Mouse (Mus musculus) MEL (cell line): ENCODE measurements around the gene Ubtf. TPM values are rescaled to one million over a fixed set of nuclear protein-coding genes. Genes with fewer than 3 reads are reported as not detected.

Experiments used
- DNase-seq: peaks from one replicate; pipeline ENCODE4 v3.0.0; 2011; ENCODE audit warnings: low read depth, low spot score
- H3K27ac ChIP-seq: 2 replicates; pipeline ENCODE4 v1.5.1; 2012; ENCODE audit warnings: low read depth, mild to moderate bottlenecking, control low read depth, low read length, moderate library complexity; ENCODE audit not compliant: control insufficient read depth
- H3K27me3 ChIP-seq, 2 experiments: fragments of 150-350 bp in 1 of 2; sonication (generic) in 1 of 2; 2 replicates each; pipeline ENCODE4 v1.6.1; 2012; ENCODE audit warnings: low read length in 2 of 2, mild to moderate bottlenecking in 2 of 2, improper control_type of control experiment in 1 of 2, moderate library complexity in 1 of 2; ENCODE audit not compliant: insufficient read depth in 2 of 2, control insufficient read depth in 1 of 2
- H3K36me3 ChIP-seq, 2 experiments: 2 replicates each; pipeline ENCODE4 v1.6.1; 2012 to 2014; ENCODE audit warnings: low read length in 2 of 2, improper control_type of control experiment in 1 of 2, inconsistent platforms in 1 of 2, mild to moderate bottlenecking in 1 of 2; ENCODE audit not compliant: insufficient read depth in 2 of 2, control insufficient read depth in 1 of 2
- H3K4me1 ChIP-seq, 2 experiments: fragments of 150-350 bp in 1 of 2; sonication (generic) in 1 of 2; 2 replicates each; pipeline ENCODE4 v1.6.1; 2012; ENCODE audit warnings: low read length in 2 of 2, improper control_type of control experiment in 1 of 2, mild to moderate bottlenecking in 1 of 2; ENCODE audit not compliant: insufficient read depth in 2 of 2, control insufficient read depth in 1 of 2
- H3K4me3 ChIP-seq, 2 experiments: fragments of 150-350 bp in 1 of 2; sonication (generic) in 1 of 2; 2 replicates each; pipeline ENCODE4 v1.5.1; 2012; ENCODE audit warnings: low read depth in 2 of 2, low read length in 2 of 2, mild to moderate bottlenecking in 2 of 2, moderate library complexity in 2 of 2, control low read depth in 1 of 2, improper control_type of control experiment in 1 of 2; ENCODE audit not compliant: control insufficient read depth in 1 of 2, insufficient read depth in 1 of 2
- H3K79me2 ChIP-seq: 2 replicates; pipeline ENCODE4 v1.6.1; 2012; ENCODE audit warnings: mild to moderate bottlenecking, low read length, moderate library complexity; ENCODE audit not compliant: control insufficient read depth, poor library complexity, insufficient read depth
- H3K9ac ChIP-seq: 2 replicates; pipeline ENCODE4 v1.6.1; 2012; ENCODE audit warnings: low read depth, mild to moderate bottlenecking, control low read depth, low read length, moderate library complexity; ENCODE audit not compliant: control insufficient read depth, poor library complexity, severe bottlenecking
- H3K9me3 ChIP-seq: fragments of 150-350 bp; sonication (generic); replicated peaks from 2 replicates; pipeline ENCODE4 v1.6.1; 2012; ENCODE audit warnings: mild to moderate bottlenecking, low read length, improper control_type of control experiment, moderate library complexity; ENCODE audit not compliant: insufficient read depth
- CHD2 ChIP-seq: IDR thresholded peaks from 2 replicates; pipeline ENCODE4 v1.6.1; 2011; ENCODE audit warnings: low read length, improper control_type of control experiment
- EP300 ChIP-seq, 2 experiments: IDR thresholded peaks; 2 replicates each; pipeline ENCODE4 v1.6.1; 2011; ENCODE audit warnings: improper control_type of control experiment in 2 of 2, low read length in 2 of 2, low read depth in 1 of 2, mild to moderate bottlenecking in 1 of 2
- GATA1 ChIP-seq: IDR thresholded peaks from 2 replicates; pipeline ENCODE4 v1.6.1; 2011; ENCODE audit warnings: low read depth, low read length, improper control_type of control experiment
- HCFC1 ChIP-seq: IDR thresholded peaks from 2 replicates; pipeline ENCODE4 v1.6.1; 2012; ENCODE audit warnings: low read depth, mild to moderate bottlenecking, inconsistent platforms, low read length, improper control_type of control experiment, moderate library complexity
- JUND ChIP-seq: IDR thresholded peaks from 2 replicates; pipeline ENCODE4 v1.6.1; 2011; ENCODE audit warnings: low read depth, mild to moderate bottlenecking, improper control_type of control experiment, low read length
- NELFE ChIP-seq: IDR thresholded peaks from 2 replicates; pipeline ENCODE4 v1.6.1; 2011; ENCODE audit warnings: low read depth, low read length, improper control_type of control experiment
- POLR2A ChIP-seq, 2 experiments: IDR thresholded peaks; 2 replicates each; pipeline ENCODE4 v1.6.1; 2011 to 2012; ENCODE audit warnings: low read length in 2 of 2, mild to moderate bottlenecking in 2 of 2, control low read depth in 1 of 2, improper control_type of control experiment in 1 of 2, low read depth in 1 of 2, moderate library complexity in 1 of 2; ENCODE audit not compliant: control insufficient read depth in 1 of 2, insufficient read depth in 1 of 2, poor library complexity in 1 of 2
- POLR2AphosphoS2 ChIP-seq: IDR thresholded peaks from 2 replicates; pipeline ENCODE4 v1.6.1; 2011; ENCODE audit warnings: low read length, improper control_type of control experiment
- TAL1 ChIP-seq: IDR thresholded peaks from 2 replicates; pipeline ENCODE4 v1.6.1; 2012; ENCODE audit warnings: mild to moderate bottlenecking, inconsistent platforms, low read length, moderate library complexity, mixed read lengths
- UBTF ChIP-seq: IDR thresholded peaks from 2 replicates; pipeline ENCODE4 v1.6.1; 2012; ENCODE audit warnings: low read depth, mild to moderate bottlenecking, inconsistent platforms, low read length, improper control_type of control experiment, moderate library complexity, borderline replicate concordance; ENCODE audit not compliant: insufficient read depth
- USF1 ChIP-seq: IDR thresholded peaks from 2 replicates; pipeline ENCODE4 v1.6.1; 2014; ENCODE audit warnings: low read depth, mild to moderate bottlenecking, inconsistent platforms, low read length, improper control_type of control experiment, moderate library complexity
- ZC3H11A ChIP-seq: IDR thresholded peaks from 2 replicates; pipeline ENCODE4 v1.6.1; 2012; ENCODE audit warnings: low read depth, mild to moderate bottlenecking, inconsistent platforms, low read length, improper control_type of control experiment
- ZMIZ1 ChIP-seq: IDR thresholded peaks from 2 replicates; pipeline ENCODE4 v1.6.1; 2012; ENCODE audit warnings: low read depth, mild to moderate bottlenecking, inconsistent platforms, low read length, improper control_type of control experiment, moderate library complexity
- polyA plus RNA-seq, 2 experiments: library from polyadenylated mRNA; stranded (reverse) in 1 of 2; unstranded in 1 of 2; fragments of >175 nt in 1 of 2; fragments of >200 nt in 1 of 2; gene quantifications; 2 replicates each; pipeline versions ENCODE4 v1.2.1 to v1.2.4; 2012; ENCODE audit warnings: low replicate concordance in 2 of 2, low read depth in 1 of 2; ENCODE audit not compliant: insufficient read length in 2 of 2, insufficient read depth in 1 of 2, missing spikeins in 1 of 2
- total RNA-seq: library from RNA; depleted of rRNA; stranded (reverse); fragments of 300-350 nt; gene quantifications from 2 replicates; pipeline ENCODE4 v1.2.3, GENCODE M21; 2012

The Ubtf gene
- total and polyA plus RNA-seq, 3 experiments: 76.5 to 189 (median 145) TPM

- DNase-seq: no peak
- Histone ChIP-seq H3K27ac (no peak overlapping the region), H3K27me3 (no peaks in the 10 kb centered on the region), H3K9ac (no peak overlapping the region), H3K4me1 (0 out of 4 replicates have a peak, but pooled peaks cover 0 to 2% of the 10 kb centered on the region in 2 experiments), H3K36me3 (peaks cover 2 to 4% of the 10 kb centered on the region in 2 experiments; a peak in 3 of 4 replicates), H3K9me3 (no peaks in the 10 kb centered on the region), H3K79me2 (peaks cover 12% of the 10 kb centered on the region), H3K4me3 (no peak overlapping the region)
- TF ChIP-seq EP300 (IDR thresholded peaks at IDR 0.05; ENCODE audit: low read depth in 1 of 2, low read length in 2 of 2): no peak
- TF ChIP-seq POLR2A (IDR thresholded peaks at IDR 0.05; ENCODE audit: control insufficient read depth in 1 of 2, insufficient read depth in 1 of 2, low read depth in 1 of 2, low read length in 2 of 2, poor library complexity in 1 of 2): peak in 1 of 2 experiments; percentile 26; a peak in 1 of 4 replicates
- no peak for TF ChIP-seq JUND
Measured at GRCm38 (mm10) chr11:102289511-102290100, 29.9 kb downstream of the Ubtf start.

DNA sequence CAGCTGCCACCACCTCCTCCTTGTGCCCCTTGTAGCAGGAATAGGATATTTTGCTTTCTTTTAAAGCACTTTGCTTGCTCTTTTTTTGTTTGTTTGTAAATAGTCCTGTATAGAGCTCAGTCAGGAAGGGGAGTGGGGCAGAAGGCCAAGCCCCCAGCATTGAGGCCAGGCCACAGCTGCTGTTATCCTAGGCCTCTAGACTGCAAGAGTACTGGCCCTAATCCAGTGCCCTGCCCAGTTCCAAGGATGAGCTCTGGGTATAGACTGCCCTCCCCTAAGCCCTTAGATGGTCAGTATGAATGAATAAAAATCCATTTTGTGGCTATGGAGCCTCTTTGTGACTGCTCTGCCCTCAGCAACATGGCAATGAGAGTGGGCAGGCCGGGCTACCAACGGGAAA is 30.6 kb downstream of the Ubtf start:
- Histone ChIP-seq H3K79me2 (peaks cover 9% of the 10 kb centered on the region), H3K27me3 (no peaks in the 10 kb centered on the region), H3K27ac (no peak overlapping the region), H3K9ac (no peak overlapping the region), H3K4me3 (no peak overlapping the region), H3K4me1 (peaks cover 0 to 3% of the 10 kb centered on the region in 2 experiments; a peak in 2 of 4 replicates), H3K36me3 (peaks cover 2 to 6% of the 10 kb centered on the region in 2 experiments; a peak in 3 of 4 replicates), H3K9me3 (no peaks in the 10 kb centered on the region)
- TF ChIP-seq ZC3H11A (no peak), USF1 (no peak), NELFE (no peak), UBTF (no peak), ZMIZ1 (no peak), CHD2 (no peak), GATA1 (no peak), HCFC1 (no peak)
- DNase-seq: no peak

- no peak overlapping the region for H3K9ac ChIP-seq
Measured at GRCm38 (mm10) chr11:102288027-102288804, 31.3 kb downstream of the Ubtf start.

More at GRCm38 (mm10) chr11:102288027-102288804, 31.3 kb downstream of the Ubtf start:
- no peak for DNase-seq
- Histone ChIP-seq H3K27me3 (no peaks in the 10 kb centered on the region), H3K9me3 (no peaks in the 10 kb centered on the region), H3K79me2 (peaks cover 9% of the 10 kb centered on the region), H3K4me3 (no peak overlapping the region), H3K27ac (no peak overlapping the region), H3K36me3 (peaks cover 0 to 6% of the 10 kb centered on the region in 2 experiments; a peak in 3 of 4 replicates), H3K4me1 (peaks cover 0 to 3% of the 10 kb centered on the region in 2 experiments; a peak in 2 of 4 replicates)
- TF ChIP-seq TAL1 (no peak), POLR2AphosphoS2 (0 out of 2 replicates have a peak, but pooled peaks have one; percentile 4)
